Mouse (Mus musculus) ES-Bruce4 (cell line): ENCODE results near the gene Asic2. TPM values are rescaled to one million over a fixed set of nuclear protein-coding genes. Genes with fewer than 3 reads are reported as not detected.
A peak's percentile ranks its signal among the peaks of the same experiment; 100 is the strongest.

Experiments used
- H3K27ac ChIP-seq: 2 replicates; pipeline ENCODE4 v1.5.1; 2012; ENCODE audit warnings: low read length, inconsistent platforms; ENCODE audit not compliant: insufficient read depth
- H3K27me3 ChIP-seq: 2 replicates; pipeline ENCODE4 v1.6.1; 2012; ENCODE audit warnings: mild to moderate bottlenecking, low read length, inconsistent platforms; ENCODE audit not compliant: control insufficient read depth, poor library complexity, insufficient read depth, severe bottlenecking
- H3K36me3 ChIP-seq: 2 replicates; pipeline ENCODE4 v1.6.1; 2012; ENCODE audit warnings: inconsistent platforms, mild to moderate bottlenecking, low read length, moderate library complexity; ENCODE audit not compliant: control insufficient read depth, poor library complexity, insufficient read depth, severe bottlenecking
- H3K4me1 ChIP-seq: one replicate; pipeline ENCODE4 v1.8.1; 2011; ENCODE audit warnings: low read length; ENCODE audit not compliant: control insufficient read depth, insufficient read depth
- H3K4me3 ChIP-seq: 2 replicates; pipeline ENCODE4 v1.5.1; 2011; ENCODE audit warnings: low read depth, mild to moderate bottlenecking, low read length
- H3K9ac ChIP-seq: 2 replicates; pipeline ENCODE4 v1.6.1; 2012; ENCODE audit warnings: low read depth, mild to moderate bottlenecking, inconsistent platforms; ENCODE audit not compliant: poor library complexity, severe bottlenecking
- H3K9me3 ChIP-seq: replicated peaks from 2 replicates; pipeline ENCODE4 v1.6.1; 2012; ENCODE audit warnings: mild to moderate bottlenecking, low read length, inconsistent platforms; ENCODE audit not compliant: control insufficient read depth, poor library complexity, insufficient read depth, severe bottlenecking
- CTCF ChIP-seq: IDR thresholded peaks from one replicate; pipeline ENCODE4 v1.8.1; 2011; ENCODE audit warnings: low read depth, low read length
- EP300 ChIP-seq: IDR thresholded peaks from 2 replicates; pipeline ENCODE4 v1.6.1; 2011; ENCODE audit warnings: low read depth, low read length; ENCODE audit not compliant: insufficient read depth
- POLR2A ChIP-seq: IDR thresholded peaks from one replicate; pipeline ENCODE4 v1.8.1; 2011; ENCODE audit warnings: low read length; ENCODE audit not compliant: insufficient read depth
- polyA plus RNA-seq: library from polyadenylated mRNA; stranded (reverse); fragments of >200 nt; gene quantifications from 2 replicates; pipeline ENCODE4 v1.2.4, GENCODE M21; 2011; ENCODE audit warnings: low read depth; ENCODE audit not compliant: missing spikeins, insufficient read depth, insufficient read length

The Asic2 gene
- polyA plus RNA-seq, 1 experiment: not detected

DNA sequence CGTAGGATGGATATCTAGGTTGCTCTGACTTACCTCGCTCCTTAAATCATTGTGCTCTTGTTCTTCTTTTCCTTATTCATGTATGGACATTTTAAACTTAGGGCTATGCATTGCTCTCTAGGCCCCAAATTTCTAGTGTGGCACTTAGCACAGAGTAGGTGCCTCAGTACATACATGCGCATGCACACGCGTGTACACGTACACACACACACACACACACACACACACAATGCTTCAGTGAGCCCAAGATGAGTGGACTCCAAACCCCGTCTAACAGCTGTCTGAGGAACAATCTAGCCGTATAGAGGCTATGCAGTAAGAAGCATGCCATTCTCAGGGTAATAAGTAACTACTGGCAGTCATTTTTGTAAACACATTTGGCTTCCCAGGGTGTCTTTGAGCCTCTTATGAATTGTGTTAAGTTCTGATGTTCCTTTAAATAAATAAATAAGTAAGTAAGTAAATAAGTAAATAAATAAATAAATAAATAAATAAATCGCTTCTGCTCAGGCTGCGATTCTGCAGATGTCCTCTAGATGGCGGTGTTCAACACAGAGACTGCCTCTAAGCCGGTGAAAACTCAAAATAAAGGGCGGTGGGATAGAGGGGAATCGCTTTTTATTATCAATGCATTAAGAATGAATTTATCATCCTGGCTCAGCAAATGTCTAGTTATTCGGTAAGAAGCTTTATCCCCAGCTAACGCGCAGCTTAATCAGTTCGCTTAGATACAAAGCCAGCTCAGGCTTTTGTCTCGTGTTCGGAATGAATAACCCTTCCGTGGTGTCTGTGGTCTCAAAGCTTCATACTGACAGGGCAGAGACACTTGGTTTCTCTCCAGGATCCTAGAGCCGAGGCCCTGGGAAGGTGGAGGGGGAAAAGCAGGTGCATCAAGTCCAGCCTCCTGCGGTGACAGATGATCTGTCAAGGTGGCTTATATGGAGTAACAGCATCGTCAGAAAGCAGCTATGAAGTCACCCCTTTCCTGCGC, 333.6 kb downstream of the Asic2 start:
- TF ChIP-seq POLR2A: no peak
- no peak for TF ChIP-seq EP300
- peak; percentile 43 for TF ChIP-seq CTCF
- H3K27ac ChIP-seq: no peak overlapping the region

DNA sequence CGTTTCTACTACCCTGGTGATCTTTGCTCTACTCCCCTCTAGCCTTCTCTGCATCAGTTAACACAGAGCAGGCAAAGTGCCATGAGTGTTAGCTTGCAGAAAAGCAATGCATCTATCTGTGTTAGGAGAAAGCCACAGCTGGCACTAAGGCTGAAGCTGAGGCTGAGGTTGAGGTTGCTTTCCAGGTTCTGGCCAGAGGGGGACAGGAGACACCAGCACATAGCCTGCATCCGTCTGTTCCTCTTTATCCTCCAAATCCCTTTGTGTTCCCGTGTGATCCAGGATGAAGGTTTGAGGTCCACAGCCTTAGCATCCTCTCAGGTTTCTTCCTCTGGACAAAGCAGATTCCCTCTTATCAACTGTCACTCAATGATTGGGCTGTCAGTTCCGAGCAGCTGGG, 343.1 kb downstream of the Asic2 start:
- H3K36me3 ChIP-seq: no peaks in the 10 kb centered on the region
- H3K9me3 ChIP-seq: no peaks in the 10 kb centered on the region

More for the DNA sequence above, 333.6 kb downstream of the Asic2 start:
- Histone ChIP-seq H3K27me3 (no peaks in the 10 kb centered on the region), H3K9me3 (no peaks in the 10 kb centered on the region), H3K4me1 (peaks cover 2% of the 10 kb centered on the region), H3K36me3 (no peaks in the 10 kb centered on the region), H3K4me3 (no peak overlapping the region), H3K9ac (no peak overlapping the region)

DNA sequence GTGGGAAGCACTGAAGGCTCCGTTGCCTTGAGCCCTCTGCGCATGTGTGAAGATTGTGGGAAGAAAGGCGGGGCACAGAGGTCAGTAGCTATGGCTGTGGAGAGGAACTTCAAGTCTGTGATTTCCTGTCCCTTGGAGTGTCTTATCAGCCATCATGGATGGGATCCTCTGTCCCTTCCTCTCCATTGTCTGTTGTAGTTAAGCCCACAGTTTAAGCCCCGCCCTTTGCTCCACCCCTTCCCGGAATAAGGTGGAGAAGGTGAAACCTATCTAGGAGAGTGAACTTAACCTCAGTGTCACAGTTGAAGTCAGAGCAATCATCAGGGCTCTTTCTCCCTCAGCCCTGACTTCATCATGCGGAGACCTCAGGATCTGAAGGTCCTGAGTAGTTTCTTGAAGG, 347.7 kb downstream of the Asic2 start:
- no peak for TF ChIP-seq EP300
- TF ChIP-seq POLR2A: no peak
- TF ChIP-seq CTCF: no peak

More for the DNA sequence above, 343.1 kb downstream of the Asic2 start:
- H3K9ac ChIP-seq: no peak overlapping the region
- no peaks in the 10 kb centered on the region; the same call in 1 of the 2 replicates for H3K27me3 ChIP-seq
- no peak overlapping the region for H3K4me3 ChIP-seq
- H3K27ac ChIP-seq: no peak overlapping the region
- no peak for TF ChIP-seq POLR2A
- no peak for TF ChIP-seq CTCF
- TF ChIP-seq EP300: no peak
- no peaks in the 10 kb centered on the region for H3K4me1 ChIP-seq

DNA sequence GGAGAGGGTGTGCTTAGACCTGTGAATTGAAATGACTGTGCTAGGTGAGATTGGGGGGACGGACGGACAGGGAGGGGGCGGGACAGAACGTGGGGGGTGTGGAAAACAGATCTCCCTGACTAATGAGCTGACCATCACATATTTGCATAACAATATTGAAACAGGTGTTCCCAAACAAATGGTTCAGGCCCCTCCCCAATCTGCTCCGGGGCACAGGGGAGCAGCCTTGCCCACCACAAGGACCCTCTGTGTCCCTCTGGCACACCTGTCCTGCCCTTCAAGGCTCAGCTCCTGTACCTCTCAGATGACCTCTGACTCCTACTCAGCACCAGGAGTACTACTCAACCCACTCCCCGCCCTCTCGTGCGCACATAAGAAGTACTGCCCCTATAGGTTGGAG, 351.8 kb downstream of the Asic2 start:
- TF ChIP-seq CTCF (peak; percentile 19), EP300 (peak; percentile 95), POLR2A (no peak)
- H3K9ac ChIP-seq: no peak overlapping the region

More for the DNA sequence above, 347.7 kb downstream of the Asic2 start:
- no peak overlapping the region for H3K9ac ChIP-seq
- H3K4me3 ChIP-seq: no peak overlapping the region
- H3K27me3 ChIP-seq: no peaks in the 10 kb centered on the region; the same call in 1 of the 2 replicates
- H3K4me1 ChIP-seq: no peaks in the 10 kb centered on the region
- H3K27ac ChIP-seq: no peak overlapping the region
- no peaks in the 10 kb centered on the region for H3K36me3 ChIP-seq
- no peaks in the 10 kb centered on the region for H3K9me3 ChIP-seq

DNA sequence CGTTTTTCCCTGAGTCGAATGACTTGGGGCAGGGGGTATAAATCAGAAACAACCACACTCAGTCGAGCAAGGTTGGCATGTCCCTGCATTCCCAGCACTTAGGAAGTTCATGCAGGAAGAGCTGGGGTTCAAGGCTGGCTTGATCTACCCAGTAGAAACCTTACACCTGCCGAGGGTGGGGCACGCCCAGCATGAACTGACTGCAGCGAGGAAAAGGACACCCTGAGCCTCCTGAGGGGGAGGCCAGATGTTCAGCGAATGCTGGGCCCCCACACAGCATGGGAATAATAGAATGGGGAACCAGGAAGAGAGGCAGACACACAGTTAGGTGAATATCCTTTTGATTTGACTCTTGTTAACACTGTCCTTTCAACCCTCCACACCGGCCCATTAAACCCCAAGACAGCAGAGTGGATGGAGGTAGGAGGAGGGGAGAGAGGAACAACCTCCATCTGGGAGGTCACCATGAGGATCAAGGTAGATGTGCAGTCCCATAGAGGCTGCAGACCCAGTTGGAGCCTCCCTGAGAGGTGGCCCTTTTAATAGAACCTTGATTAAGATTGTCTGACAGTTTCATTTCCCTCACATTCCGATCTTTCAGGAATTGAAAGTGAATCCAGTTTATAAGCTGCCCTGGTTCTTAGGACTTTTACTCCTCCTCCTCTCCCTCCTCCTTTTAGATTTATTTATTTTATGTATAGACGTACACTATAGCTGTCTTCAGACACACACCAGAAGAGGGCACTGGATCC, 354.2 kb downstream of the Asic2 start:
- no peaks in the 10 kb centered on the region for H3K27me3 ChIP-seq
- H3K36me3 ChIP-seq: no peaks in the 10 kb centered on the region
- 0 out of 2 replicates have a peak overlapping the region, but pooled peaks have one; percentile 5 for H3K27ac ChIP-seq
- TF ChIP-seq EP300 (peak; percentile 96), POLR2A (no peak), CTCF (no peak)
- no peaks in the 10 kb centered on the region for H3K9me3 ChIP-seq
- H3K4me3 ChIP-seq: no peak overlapping the region
- no peak overlapping the region for H3K9ac ChIP-seq
- no peaks in the 10 kb centered on the region for H3K4me1 ChIP-seq

More for the DNA sequence above, 351.8 kb downstream of the Asic2 start:
- 0 out of 2 replicates have a peak overlapping the region, but pooled peaks have one; percentile 14 for H3K27ac ChIP-seq
- no peaks in the 10 kb centered on the region for H3K4me1 ChIP-seq
- H3K9me3 ChIP-seq: no peaks in the 10 kb centered on the region
- no peak overlapping the region for H3K4me3 ChIP-seq
- H3K27me3 ChIP-seq: no peaks in the 10 kb centered on the region
- H3K36me3 ChIP-seq: no peaks in the 10 kb centered on the region
